Mouse (Mus musculus): ENCODE results near the gene Fkbp5. TPM values are rescaled to one million over a fixed set of nuclear protein-coding genes. Genes with fewer than 3 reads are reported as not detected.
"Not testable (repeated sequence)": the region's sequence is repeated elsewhere in the genome, so short reads cannot be mapped to it uniquely, and the experiment has no call there.

Fkbp5 gene
- polyA plus RNA-seq (2014; fragmentation: Nextera tagmentation; extraction: Ambion mirVana) = 7.1 TPM in 2 replicates

- WGBS = 3% methylated on average over 16 of the region's 16 CpGs
- Histone ChIP-seq H3K36me3 (ENCODE audit: control insufficient read depth, insufficient read depth, low read length) (no peaks in the 10 kb centered on the region), H3K27ac (ENCODE audit: low read length) (peak within 1 kb of the TSS; percentile 80), H3K9ac (replicated peaks; ENCODE audit: low read depth, low read length) (peak within 1 kb of the TSS; percentile 46), H3K27me3 (ENCODE audit: control insufficient read depth, insufficient read depth, low read length) (no peaks in the 10 kb centered on the region), H3K4me1 (ENCODE audit: control insufficient read depth, insufficient read depth, low read length) (peaks cover 19% of the 10 kb centered on the region; the same call in 1 of the 2 replicates), H3K4me3 (ENCODE audit: low read depth, low read length) (peak within 1 kb of the TSS; percentile 36), H3K9me3 (ENCODE audit: control insufficient read depth, low read depth, low read length) (no peaks in the 10 kb centered on the region), H3K4me2 (replicated peaks; ENCODE audit: low read depth, low read length) (peak within 1 kb of the TSS; percentile 88)
- ATAC-seq (ENCODE audit: insufficient number of reproducible peaks, insufficient read depth, low FRiP score, low read depth) = peak; percentile 54; the same call in 1 of the 2 replicates
Observed at GRCm38 (mm10) chr17:28517441-28517955, at the start of gene Fkbp5. Gene Fkbp5 (minus strand): TSS chr17:28517527.

DNA sequence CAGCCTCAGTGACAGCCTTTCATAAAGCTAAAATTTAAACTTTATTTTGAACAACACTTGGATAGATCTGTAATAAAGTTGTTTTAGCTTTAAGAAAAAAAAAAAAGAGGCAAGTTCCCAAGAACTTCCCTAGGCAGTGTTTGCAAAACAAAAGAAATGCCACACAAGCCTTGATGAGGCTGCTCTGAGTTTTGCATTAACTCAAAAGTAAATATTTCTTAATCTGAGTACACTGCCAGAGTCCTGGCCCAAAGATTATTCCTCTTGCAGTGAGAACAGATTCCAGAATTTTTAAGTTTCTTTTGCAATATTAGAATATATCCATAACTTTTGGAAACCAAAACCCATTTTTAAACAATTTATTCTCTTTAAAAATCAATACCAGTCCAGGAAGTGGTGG is 47.9 kb upstream of the Fkbp5 start:
- ATAC-seq (ENCODE audit: insufficient number of reproducible peaks, insufficient read depth, low FRiP score, low read depth) = no peak
- H3K9ac ChIP-seq (replicated peaks; ENCODE audit: low read depth, low read length) = no peak overlapping the region
- H3K4me2 ChIP-seq (replicated peaks; ENCODE audit: low read depth, low read length) = no peak overlapping the region

DNA sequence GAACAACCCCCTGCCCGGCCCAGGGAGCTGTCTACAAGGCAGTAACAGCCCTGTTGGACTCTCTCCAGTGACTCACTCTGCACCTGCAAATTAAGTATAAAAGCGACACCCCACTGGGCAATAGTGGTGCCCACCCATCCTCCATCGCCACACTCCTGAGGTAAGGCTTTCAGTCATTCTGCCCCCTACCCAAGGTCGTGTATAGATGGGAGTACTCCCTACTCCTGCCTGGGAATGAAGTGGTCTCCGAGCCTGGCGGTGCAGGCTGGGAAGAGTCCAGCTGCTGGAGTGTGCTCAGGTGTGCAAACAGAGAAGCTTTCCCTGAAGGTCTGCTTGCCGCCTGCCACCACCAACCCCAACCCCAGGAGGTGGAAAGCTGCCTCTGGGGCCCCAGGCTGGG is 44.3 kb upstream of the Fkbp5 start:
- Histone ChIP-seq H3K4me2 (replicated peaks; ENCODE audit: low read depth, low read length) (no peak overlapping the region), H3K9me3 (ENCODE audit: control insufficient read depth, low read depth, low read length) (no peaks in the 10 kb centered on the region), H3K27me3 (ENCODE audit: control insufficient read depth, insufficient read depth, low read length) (no peaks in the 10 kb centered on the region), H3K4me3 (ENCODE audit: low read depth, low read length) (no peak overlapping the region), H3K27ac (ENCODE audit: low read length) (peak overlapping the region; percentile 52; the same call in 1 of the 2 replicates), H3K9ac (replicated peaks; ENCODE audit: low read depth, low read length) (no peak overlapping the region), H3K4me1 (ENCODE audit: control insufficient read depth, insufficient read depth, low read length) (peaks cover 3% of the 10 kb centered on the region; the same call in 1 of the 2 replicates), H3K36me3 (ENCODE audit: control insufficient read depth, insufficient read depth, low read length) (no peaks in the 10 kb centered on the region)
- ATAC-seq (ENCODE audit: insufficient number of reproducible peaks, insufficient read depth, low FRiP score, low read depth) = peak; percentile 64
- WGBS = 43% methylated on average over 7 of the region's 7 CpGs

More for the DNA sequence above, 47.9 kb upstream of the Fkbp5 start:
- no peaks in the 10 kb centered on the region for H3K9me3 ChIP-seq (ENCODE audit: control insufficient read depth, low read depth, low read length)
- no peaks in the 10 kb centered on the region for H3K36me3 ChIP-seq (ENCODE audit: control insufficient read depth, insufficient read depth, low read length)
- H3K4me1 ChIP-seq (ENCODE audit: control insufficient read depth, insufficient read depth, low read length) = no peaks in the 10 kb centered on the region
- H3K27ac ChIP-seq (ENCODE audit: low read length) = no peak overlapping the region
- H3K4me3 ChIP-seq (ENCODE audit: low read depth, low read length) = no peak overlapping the region
- no peaks in the 10 kb centered on the region for H3K27me3 ChIP-seq (ENCODE audit: control insufficient read depth, insufficient read depth, low read length)

DNA sequence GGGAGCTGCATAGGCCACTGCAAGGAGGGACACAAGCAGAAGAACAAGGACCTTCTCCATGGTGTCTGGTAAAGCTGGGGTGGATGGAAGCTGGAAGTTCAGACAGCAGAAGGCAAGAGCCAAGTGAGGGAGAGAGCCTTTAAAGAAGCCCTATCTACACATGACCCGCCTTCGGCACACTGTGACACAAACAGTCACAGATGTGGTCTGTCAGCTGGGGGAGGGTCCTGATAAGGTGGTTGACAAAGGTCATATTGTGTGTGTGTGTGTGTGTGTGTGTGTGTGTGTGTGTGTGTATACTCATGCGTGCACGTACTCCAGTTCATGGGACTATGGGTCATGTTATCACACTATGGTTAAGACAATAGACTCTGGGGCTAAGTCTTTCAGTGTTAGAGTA is 43.3 kb upstream of the Fkbp5 start, which contains the start of gene Clps:
Gene Clps (minus strand): TSS at position 169 of the 400 bp plus-strand sequence.
- peaks cover 6% of the 10 kb centered on the region; the same call in 1 of the 2 replicates for H3K4me1 ChIP-seq (ENCODE audit: control insufficient read depth, insufficient read depth, low read length)
- no peaks in the 10 kb centered on the region for H3K36me3 ChIP-seq (ENCODE audit: control insufficient read depth, insufficient read depth, low read length)
- peak; percentile 74 for ATAC-seq (ENCODE audit: insufficient number of reproducible peaks, insufficient read depth, low FRiP score, low read depth)
- 65% methylated on average over 4 of the region's 4 CpGs for WGBS
- no peaks in the 10 kb centered on the region for H3K27me3 ChIP-seq (ENCODE audit: control insufficient read depth, insufficient read depth, low read length)
- no peaks in the 10 kb centered on the region for H3K9me3 ChIP-seq (ENCODE audit: control insufficient read depth, low read depth, low read length)
- peak within 1 kb of the TSS; percentile 39; the same call in 1 of the 2 replicates for H3K27ac ChIP-seq (ENCODE audit: low read length)
- no peak within 1 kb of the TSS for H3K4me2 ChIP-seq (replicated peaks; ENCODE audit: low read depth, low read length)
- H3K9ac ChIP-seq (replicated peaks; ENCODE audit: low read depth, low read length) = no peak within 1 kb of the TSS
- H3K4me3 ChIP-seq (ENCODE audit: low read depth, low read length) = no peak within 1 kb of the TSS

DNA sequence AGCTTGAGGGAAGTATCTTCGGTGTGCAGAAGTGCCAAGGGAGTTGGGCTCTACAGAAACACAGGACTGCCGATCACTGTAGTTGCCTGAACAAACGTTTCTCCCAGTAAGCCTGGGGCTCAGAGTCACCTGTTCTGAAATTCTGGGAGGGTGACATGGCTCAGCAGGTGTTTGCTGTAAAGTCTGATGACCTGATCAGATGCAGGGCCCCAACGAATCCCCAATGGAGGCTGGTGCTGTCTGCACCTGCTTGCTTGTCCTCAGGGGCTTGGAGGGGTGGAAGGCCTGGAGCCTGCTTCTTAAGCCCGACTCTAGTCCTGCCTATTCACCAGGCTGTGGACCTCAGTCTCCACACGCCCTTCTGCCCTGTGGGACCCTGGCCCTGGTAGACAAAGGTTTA is 40.4 kb upstream of the Fkbp5 start:
- H3K4me2 ChIP-seq (replicated peaks; ENCODE audit: low read depth, low read length) = no peak overlapping the region
- H3K36me3 ChIP-seq (ENCODE audit: control insufficient read depth, insufficient read depth, low read length) = no peaks in the 10 kb centered on the region
- H3K9me3 ChIP-seq (ENCODE audit: control insufficient read depth, low read depth, low read length) = no peaks in the 10 kb centered on the region
- no peak for ATAC-seq (ENCODE audit: insufficient number of reproducible peaks, insufficient read depth, low FRiP score, low read depth)
- peaks cover 6% of the 10 kb centered on the region; the same call in 1 of the 2 replicates for H3K4me1 ChIP-seq (ENCODE audit: control insufficient read depth, insufficient read depth, low read length)
- WGBS = 70% methylated on average over 6 of the region's 6 CpGs
- no peak overlapping the region for H3K27ac ChIP-seq (ENCODE audit: low read length)
- no peak overlapping the region for H3K4me3 ChIP-seq (ENCODE audit: low read depth, low read length)
- H3K9ac ChIP-seq (replicated peaks; ENCODE audit: low read depth, low read length) = no peak overlapping the region
- no peaks in the 10 kb centered on the region for H3K27me3 ChIP-seq (ENCODE audit: control insufficient read depth, insufficient read depth, low read length)

DNA sequence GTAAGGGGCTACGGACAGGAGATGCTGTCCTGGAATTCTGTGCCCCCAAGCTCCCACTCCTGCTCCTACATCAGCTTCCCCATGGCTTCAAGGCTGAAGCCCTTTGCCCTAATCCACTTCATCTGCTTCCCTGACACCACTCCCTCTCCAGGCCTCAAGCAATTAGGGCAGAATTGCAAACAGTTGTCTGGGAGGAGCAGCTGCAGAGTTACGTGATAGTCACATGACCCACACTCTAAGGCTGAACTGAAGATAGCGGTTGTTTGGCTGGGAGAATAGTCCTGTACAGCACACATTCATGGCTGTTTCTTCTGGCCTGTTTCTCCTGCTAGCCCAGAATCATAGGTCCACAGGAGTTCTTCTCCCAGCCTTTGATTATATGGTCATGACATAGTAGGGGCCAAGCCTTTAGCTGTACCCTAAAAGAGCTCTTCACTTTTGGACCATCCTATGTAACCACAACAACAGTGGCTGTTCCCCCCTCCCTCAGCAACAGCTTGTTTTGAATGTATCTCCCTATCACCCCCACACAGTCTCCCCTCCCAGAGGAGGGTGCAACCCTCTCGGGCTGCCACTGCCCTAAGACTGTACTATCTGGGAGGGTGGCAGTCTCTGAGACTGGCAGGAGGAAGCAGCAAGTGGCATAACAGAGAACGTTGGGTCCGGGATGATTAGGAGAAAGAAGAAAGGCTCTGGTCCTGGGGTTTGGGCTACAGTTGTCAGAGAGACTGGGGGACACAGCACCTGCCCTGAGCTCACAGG is 39.5 kb upstream of the Fkbp5 start:
- Histone ChIP-seq H3K27me3 (ENCODE audit: control insufficient read depth, insufficient read depth, low read length) (no peaks in the 10 kb centered on the region), H3K9ac (replicated peaks; ENCODE audit: low read depth, low read length) (no peak overlapping the region), H3K9me3 (ENCODE audit: control insufficient read depth, low read depth, low read length) (no peaks in the 10 kb centered on the region), H3K4me2 (replicated peaks; ENCODE audit: low read depth, low read length) (no peak overlapping the region), H3K4me3 (ENCODE audit: low read depth, low read length) (no peak overlapping the region), H3K4me1 (ENCODE audit: control insufficient read depth, insufficient read depth, low read length) (peaks cover 6% of the 10 kb centered on the region; the same call in 1 of the 2 replicates), H3K36me3 (ENCODE audit: control insufficient read depth, insufficient read depth, low read length) (no peaks in the 10 kb centered on the region), H3K27ac (ENCODE audit: low read length) (0 out of 2 replicates have a peak overlapping the region, but pooled peaks have one; percentile 10)
- WGBS = 46% methylated on average over 6 of the region's 6 CpGs
- ATAC-seq (ENCODE audit: insufficient number of reproducible peaks, insufficient read depth, low FRiP score, low read depth) = peak; percentile 68

- H3K4me2 ChIP-seq (replicated peaks; ENCODE audit: low read depth, low read length); H3K27me3 ChIP-seq (ENCODE audit: control insufficient read depth, insufficient read depth, low read length); H3K27ac ChIP-seq (ENCODE audit: low read length); H3K36me3 ChIP-seq (ENCODE audit: control insufficient read depth, insufficient read depth, low read length); ATAC-seq (ENCODE audit: insufficient number of reproducible peaks, insufficient read depth, low FRiP score, low read depth); H3K9me3 ChIP-seq (ENCODE audit: control insufficient read depth, low read depth, low read length); H3K4me3 ChIP-seq (ENCODE audit: low read depth, low read length); H3K4me1 ChIP-seq (ENCODE audit: control insufficient read depth, insufficient read depth, low read length); H3K9ac ChIP-seq (replicated peaks; ENCODE audit: low read depth, low read length): not testable (repeated sequence)
- 93% methylated on average over 4 of the region's 4 CpGs for WGBS
Observed at GRCm38 (mm10) chr17:28554021-28554420, 36.7 kb upstream of the Fkbp5 start.

DNA sequence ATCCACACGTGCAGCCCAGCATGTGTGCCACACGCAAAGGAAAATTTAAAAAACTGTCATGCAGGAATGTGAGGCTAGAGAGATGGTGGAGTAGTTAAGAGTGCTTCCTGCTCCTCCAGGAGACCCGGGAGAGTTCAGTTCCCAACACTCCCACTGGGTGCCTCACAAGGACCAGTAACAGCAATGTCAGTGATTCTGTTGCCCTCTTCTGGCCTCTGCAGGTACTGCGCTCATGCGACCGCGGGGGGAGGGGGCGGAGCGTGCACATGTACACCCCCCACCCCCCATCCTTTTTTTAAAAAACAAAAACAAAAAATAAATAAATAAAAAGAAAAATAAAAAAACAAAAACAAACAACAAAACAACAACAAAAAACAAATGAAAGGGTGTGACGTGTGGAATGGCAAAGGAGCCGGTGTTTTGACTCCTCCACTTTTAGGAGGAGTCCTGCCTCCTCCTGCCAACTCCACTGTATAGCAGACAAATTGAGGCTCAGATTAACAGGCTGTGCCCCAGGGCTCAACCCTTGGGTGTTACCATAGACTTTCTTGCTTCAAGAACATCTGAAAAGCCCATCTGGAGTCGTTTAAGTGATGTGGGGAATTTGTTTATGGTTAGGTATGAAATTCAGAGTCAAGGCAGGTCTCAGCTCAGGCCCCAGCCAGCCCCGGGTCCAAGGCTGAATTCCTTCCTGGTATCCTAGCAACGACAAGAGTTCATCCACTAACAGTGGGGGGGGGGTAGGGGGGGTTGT is 35.9 kb upstream of the Fkbp5 start:
- no peaks in the 10 kb centered on the region for H3K36me3 ChIP-seq (ENCODE audit: control insufficient read depth, insufficient read depth, low read length)
- 6% methylated on average over 14 of the region's 14 CpGs for WGBS
- H3K4me2 ChIP-seq (replicated peaks; ENCODE audit: low read depth, low read length) = no peak overlapping the region
- no peak for ATAC-seq (ENCODE audit: insufficient number of reproducible peaks, insufficient read depth, low FRiP score, low read depth)
- no peaks in the 10 kb centered on the region for H3K27me3 ChIP-seq (ENCODE audit: control insufficient read depth, insufficient read depth, low read length)
- H3K9ac ChIP-seq (replicated peaks; ENCODE audit: low read depth, low read length) = no peak overlapping the region
- no peaks in the 10 kb centered on the region for H3K9me3 ChIP-seq (ENCODE audit: control insufficient read depth, low read depth, low read length)
- no peak overlapping the region for H3K4me3 ChIP-seq (ENCODE audit: low read depth, low read length)
- H3K4me1 ChIP-seq (ENCODE audit: control insufficient read depth, insufficient read depth, low read length) = peaks cover 6% of the 10 kb centered on the region; the same call in 1 of the 2 replicates
- H3K27ac ChIP-seq (ENCODE audit: low read length) = no peak overlapping the region
